Mouse (Mus musculus): ENCODE measurements at regions not wholly inside any gene's neighbourhood (a gene's known extent, or its start where the extent isn't known, plus 50 kb on each side); places are given as distances from the start of the nearest gene placed in this dataset.

DNA sequence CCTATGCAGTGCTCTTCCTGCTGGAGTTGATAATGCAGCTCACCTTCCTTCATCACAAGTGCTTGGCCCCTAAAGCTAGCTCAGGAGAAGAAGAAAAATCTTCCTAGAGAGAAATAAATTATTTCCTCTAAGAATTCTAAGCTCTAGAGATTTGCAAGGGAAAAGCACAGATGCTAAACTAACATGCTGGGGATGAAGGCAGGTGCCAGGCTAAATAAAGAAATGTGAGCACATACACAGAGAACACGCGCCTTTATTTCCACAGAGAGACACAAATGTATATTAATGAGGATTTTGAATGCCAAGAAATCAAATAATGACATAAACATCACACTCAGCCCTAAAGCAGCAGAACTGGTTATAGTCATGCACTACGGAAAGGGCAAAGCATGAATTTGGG lies 229.5 kb upstream of the Mamld1 start:
- peak in 1 of 2 experiments; percentile 3 for DNase-seq (ENCODE audit: low spot score in 2 of 2)

DNA sequence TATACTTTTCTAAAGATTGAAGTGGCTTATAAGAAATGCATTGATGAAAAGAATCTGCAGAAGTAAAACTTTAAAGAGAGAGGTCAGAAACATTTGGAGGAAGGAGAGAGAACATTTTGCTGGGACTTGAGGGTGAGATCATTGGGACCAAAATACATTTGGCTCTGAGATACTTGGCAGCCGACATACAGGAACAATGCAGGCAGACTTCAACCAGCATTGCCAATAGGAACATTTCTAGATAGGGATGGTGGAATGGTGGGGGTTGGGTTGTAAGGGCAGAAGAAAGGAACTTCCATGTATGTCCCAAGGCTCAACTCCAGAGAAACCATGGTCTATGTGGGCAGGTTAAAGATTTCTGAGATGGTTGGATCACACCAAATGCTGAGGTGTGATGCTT lies 232.3 kb upstream of the Mamld1 start:
- no peak for DNase-seq (ENCODE audit: low spot score in 2 of 2)

DNA sequence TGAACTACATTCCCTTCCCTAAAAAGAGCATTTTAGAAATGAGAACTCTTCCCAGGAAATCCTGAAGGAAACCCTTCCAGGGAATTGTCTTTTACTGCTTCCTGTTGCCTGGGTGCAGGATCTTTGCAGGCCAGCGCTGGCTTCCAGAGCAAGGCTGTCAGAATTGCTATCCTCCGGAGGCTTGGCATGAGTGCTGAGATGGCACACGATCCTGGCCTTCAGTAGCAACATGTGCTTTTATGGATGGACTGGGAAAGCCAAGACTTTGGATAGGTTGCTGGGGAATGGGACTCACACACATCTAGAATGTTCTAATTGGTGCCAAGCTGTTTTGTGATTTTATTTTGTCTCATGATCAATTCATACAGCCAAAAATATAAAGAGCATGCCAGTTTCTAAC lies 233.4 kb upstream of the Mamld1 start:
- no peak for DNase-seq (ENCODE audit: low spot score in 2 of 2)

DNA sequence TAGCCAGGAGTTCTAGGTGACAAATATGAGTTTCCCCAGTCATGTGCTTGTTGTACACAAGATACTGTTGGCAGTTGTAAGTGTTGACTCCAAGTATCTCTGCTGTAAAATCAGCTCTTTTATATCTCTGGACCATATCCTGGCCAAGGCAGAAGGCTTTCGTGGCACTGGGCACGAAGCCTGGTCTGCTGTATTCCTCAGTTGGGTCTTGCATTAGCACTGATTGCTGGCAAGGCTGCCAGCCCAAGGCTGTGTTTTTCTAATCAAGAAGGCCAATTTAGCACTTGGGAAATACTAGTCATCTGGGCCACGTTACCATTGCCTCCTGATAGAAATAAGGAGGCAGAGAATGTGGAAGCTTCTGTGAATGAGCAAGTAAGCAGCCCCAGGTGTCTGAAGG lies 258.3 kb upstream of the Mamld1 start:
- DNase-seq (ENCODE audit: low spot score in 2 of 2), result no peak

DNA sequence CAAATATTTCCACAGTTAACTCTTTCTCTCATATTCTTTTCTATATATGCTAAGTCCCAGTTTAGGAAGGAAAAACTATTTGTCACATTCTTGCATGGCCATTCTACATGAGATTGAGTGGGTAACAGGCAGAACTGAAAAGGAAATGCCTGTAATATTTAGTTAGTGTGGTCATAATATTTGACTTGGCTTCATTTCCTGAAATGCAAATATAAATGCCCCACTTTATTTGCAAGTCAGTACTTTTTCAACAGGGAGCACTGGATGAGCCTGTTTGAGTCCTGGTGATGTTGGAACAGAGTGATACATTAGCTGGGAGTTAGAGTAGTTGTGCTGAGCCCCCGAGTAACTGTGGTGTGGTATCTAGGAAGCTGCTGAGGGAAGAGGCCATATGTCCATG lies 285.9 kb upstream of the Tmem185a start:
- DNase-seq (ENCODE audit: low spot score in 2 of 2), result no peak

DNA sequence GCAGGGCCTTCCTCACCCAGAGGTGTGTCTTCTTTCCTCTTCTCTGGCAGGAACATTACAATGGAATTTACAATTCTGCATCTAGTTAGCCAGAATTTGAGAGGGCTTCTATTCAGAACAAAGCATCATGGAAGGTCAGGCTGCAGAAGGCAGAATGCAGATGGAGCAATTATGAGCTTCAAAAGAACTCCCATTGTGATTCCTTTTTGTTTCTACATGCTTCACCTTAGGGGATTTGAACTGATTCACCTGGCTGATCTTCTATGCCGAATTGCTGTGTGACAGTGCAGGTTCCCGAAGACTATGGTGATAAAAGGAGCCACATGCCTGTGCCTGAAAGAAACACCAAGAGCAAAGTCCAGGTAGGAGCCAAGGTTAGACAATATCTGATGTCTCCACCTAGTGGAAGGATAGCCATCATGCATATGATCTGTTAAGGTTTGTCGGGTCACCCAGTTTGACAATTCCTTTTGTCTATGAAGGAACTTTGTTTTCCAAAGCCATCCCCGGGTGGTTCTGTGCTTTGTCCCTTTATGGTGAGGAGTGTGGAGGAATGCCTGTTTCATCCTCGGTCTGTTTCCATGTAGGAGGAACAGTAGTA lies 236.1 kb upstream of the Tmem185a start:
- no peak for DNase-seq (ENCODE audit: low spot score in 2 of 2)

DNA sequence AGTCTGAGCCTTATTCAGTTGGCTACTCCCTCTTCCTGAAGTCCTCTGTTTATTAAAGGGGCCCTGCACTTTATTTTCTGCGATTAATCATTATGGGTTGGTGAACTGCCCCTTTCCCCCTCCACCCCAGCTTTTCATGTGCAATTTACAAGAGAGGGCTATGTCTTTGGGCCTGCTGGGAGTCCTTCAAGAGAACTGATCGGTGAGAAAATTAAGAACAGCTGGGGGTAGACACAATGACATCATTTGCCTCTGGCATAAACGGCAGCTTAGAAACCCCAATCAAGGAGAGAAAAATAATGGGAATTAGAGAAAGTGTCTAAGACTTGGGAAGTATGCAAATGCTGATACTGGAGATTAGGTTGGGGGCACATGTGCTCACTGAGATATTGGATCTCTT lies 205.2 kb upstream of the Tmem185a start:
- DNase-seq (ENCODE audit: low spot score in 2 of 2), result no peak

DNA sequence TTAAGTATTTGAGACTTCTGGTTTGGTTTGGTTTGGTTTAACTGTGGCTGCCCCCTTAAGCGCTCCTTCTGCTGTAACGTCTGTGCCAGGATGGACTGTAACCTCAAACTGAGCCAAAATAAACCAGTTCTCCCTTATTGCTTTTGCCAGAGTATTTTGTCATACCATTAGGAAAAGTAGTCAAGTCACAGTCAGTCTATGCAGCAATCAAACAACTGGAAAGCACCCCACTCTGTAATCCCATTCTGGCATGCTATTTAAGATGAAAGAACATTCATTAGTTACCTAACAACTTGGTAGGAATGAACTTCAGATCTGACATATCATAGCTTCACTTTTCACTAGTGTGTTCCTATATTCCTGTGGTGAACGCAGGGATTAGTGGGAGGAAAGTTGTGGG lies 190.1 kb upstream of the Tmem185a start:
- DNase-seq (ENCODE audit: low spot score in 2 of 2), result no peak
